Mouse (Mus musculus) myocyte (in vitro differentiated cells): Measurements from ENCODE around the gene Col4a2. TPM values are rescaled to one million over a fixed set of nuclear protein-coding genes. Genes with fewer than 3 reads are reported as not detected.

Experiments
- H3K27me3 ChIP-seq: one replicate; pipeline ENCODE4 v1.6.1; 2011; ENCODE audit not compliant: control insufficient read depth, insufficient read depth, insufficient read length
- H3K36me3 ChIP-seq: one replicate; pipeline ENCODE4 v1.6.1; 2011; ENCODE audit not compliant: control insufficient read depth, insufficient read depth
- H3K4me2 ChIP-seq: one replicate; pipeline ENCODE4 v1.6.1; 2011; ENCODE audit warnings: low read depth, control low read depth
- H3K4me3 ChIP-seq: one replicate; pipeline ENCODE4 v1.5.1; 2011; ENCODE audit warnings: mild to moderate bottlenecking, control low read depth, moderate library complexity
- H3K79me2 ChIP-seq: one replicate; pipeline ENCODE4 v1.6.1; 2011; ENCODE audit not compliant: control insufficient read depth, insufficient read depth
- H3ac ChIP-seq: one replicate; pipeline ENCODE4 v1.6.1; 2011; ENCODE audit not compliant: control insufficient read depth, insufficient read length
- CEBPB ChIP-seq: IDR thresholded peaks from 2 replicates; pipeline ENCODE4 v1.6.1; 2011; ENCODE audit warnings: mild to moderate bottlenecking, moderate library complexity; ENCODE audit not compliant: poor library complexity, insufficient read depth, severe bottlenecking
- E2F4 ChIP-seq: IDR thresholded peaks from one replicate; pipeline ENCODE4 v1.6.1; 2011; ENCODE audit warnings: mild to moderate bottlenecking, control low read depth, moderate library complexity; ENCODE audit not compliant: insufficient read depth
- MAX ChIP-seq: IDR thresholded peaks from one replicate; pipeline ENCODE4 v1.6.1; 2011; ENCODE audit warnings: low read depth, mild to moderate bottlenecking, control low read depth
- MYOD1 ChIP-seq, 3 experiments: IDR thresholded peaks; one replicate each; pipeline ENCODE4 v1.6.1; 2011; ENCODE audit warnings: control low read depth in 2 of 3, low read depth in 2 of 3, mild to moderate bottlenecking in 2 of 3, moderate library complexity in 1 of 3; ENCODE audit not compliant: insufficient read length in 2 of 3, control insufficient read depth in 1 of 3
- MYOG ChIP-seq, 3 experiments: IDR thresholded peaks; one replicate each; pipeline ENCODE4 v1.6.1; 2011; ENCODE audit warnings: control low read depth in 2 of 3, low read depth in 2 of 3, mild to moderate bottlenecking in 2 of 3; ENCODE audit not compliant: insufficient read length in 2 of 3, control insufficient read depth in 1 of 3, insufficient read depth in 1 of 3
- POLR2A ChIP-seq: IDR thresholded peaks from one replicate; pipeline ENCODE4 v1.6.1; 2011; ENCODE audit warnings: low read depth, mild to moderate bottlenecking, control low read depth, moderate library complexity; ENCODE audit not compliant: insufficient read length
- POLR2AphosphoS2 ChIP-seq: IDR thresholded peaks from one replicate; pipeline ENCODE4 v1.6.1; 2011; ENCODE audit warnings: low read depth, control low read depth; ENCODE audit not compliant: insufficient read length
- REST ChIP-seq: IDR thresholded peaks from one replicate; pipeline ENCODE4 v1.6.1; 2011; ENCODE audit warnings: mild to moderate bottlenecking, control low read depth, moderate library complexity; ENCODE audit not compliant: insufficient read depth, insufficient read length
- SRF ChIP-seq: IDR thresholded peaks from one replicate; pipeline ENCODE4 v1.6.1; 2011; ENCODE audit warnings: low read depth; ENCODE audit not compliant: control insufficient read depth, insufficient read length
- TCF12 ChIP-seq: IDR thresholded peaks from one replicate; pipeline ENCODE4 v1.6.1; 2011; ENCODE audit warnings: mild to moderate bottlenecking, control low read depth; ENCODE audit not compliant: poor library complexity, insufficient read depth, severe bottlenecking
- TCF3 ChIP-seq: IDR thresholded peaks from one replicate; pipeline ENCODE4 v1.6.1; 2011; ENCODE audit warnings: low read depth, control low read depth; ENCODE audit not compliant: insufficient read length
- USF1 ChIP-seq: IDR thresholded peaks from one replicate; pipeline ENCODE4 v1.6.1; 2011; ENCODE audit warnings: low read depth, mild to moderate bottlenecking, control low read depth, moderate library complexity
- polyA plus RNA-seq: library from polyadenylated mRNA; unstranded; fragments of >200 nt; fragmentation: generic; extraction: Trizol; gene quantifications from one replicate; pipeline ENCODE4 v1.2.1, GENCODE M21; 2012; ENCODE audit warnings: missing spikeins

The Col4a2 gene
- polyA plus RNA-seq, 1 experiment, result 47.3 TPM

GRCm38 (mm10) chr8:11423091-11423490, 110.5 kb downstream of the Col4a2 start:
- Histone ChIP-seq H3K27me3 (no peaks in the 10 kb centered on the region), H3K79me2 (no peaks in the 10 kb centered on the region), H3ac (no peak overlapping the region), H3K4me2 (no peak overlapping the region), H3K36me3 (no peaks in the 10 kb centered on the region), H3K4me3 (no peak overlapping the region)
- TF ChIP-seq TCF12 (no peak), TCF3 (no peak), MYOD1 (IDR thresholded peaks at IDR 0.05; ENCODE audit: control insufficient read depth in 1 of 3, insufficient read length in 2 of 3, low read depth in 2 of 3) (no peak), REST (no peak), MYOG (IDR thresholded peaks at IDR 0.05; ENCODE audit: control insufficient read depth in 1 of 3, insufficient read depth in 1 of 3, insufficient read length in 2 of 3, low read depth in 2 of 3) (no peak), POLR2AphosphoS2 (no peak), CEBPB (no peak), USF1 (no peak), SRF (no peak), E2F4 (no peak), POLR2A (no peak), MAX (no peak)

- Histone ChIP-seq H3K27me3 (no peaks in the 10 kb centered on the region), H3ac (no peak overlapping the region), H3K36me3 (no peaks in the 10 kb centered on the region), H3K4me3 (no peak overlapping the region), H3K4me2 (no peak overlapping the region), H3K79me2 (no peaks in the 10 kb centered on the region)
- TF ChIP-seq MYOG (IDR thresholded peaks at IDR 0.05; ENCODE audit: control insufficient read depth in 1 of 3, insufficient read depth in 1 of 3, insufficient read length in 2 of 3, low read depth in 2 of 3), result no peak
- no peak for TF ChIP-seq CEBPB
- TF ChIP-seq MYOD1 (IDR thresholded peaks at IDR 0.05; ENCODE audit: control insufficient read depth in 1 of 3, insufficient read length in 2 of 3, low read depth in 2 of 3), result no peak
- no peak for TF ChIP-seq E2F4
Measured at GRCm38 (mm10) chr8:11430688-11431087, 118.1 kb downstream of the Col4a2 start.

GRCm38 (mm10) chr8:11437862-11438261, 125.3 kb downstream of the Col4a2 start:
- TF ChIP-seq MAX (no peak), TCF12 (no peak), POLR2AphosphoS2 (no peak), MYOD1 (IDR thresholded peaks at IDR 0.05; ENCODE audit: control insufficient read depth in 1 of 3, insufficient read length in 2 of 3, low read depth in 2 of 3) (no peak), TCF3 (no peak), POLR2A (no peak), MYOG (IDR thresholded peaks at IDR 0.05; ENCODE audit: control insufficient read depth in 1 of 3, insufficient read depth in 1 of 3, insufficient read length in 2 of 3, low read depth in 2 of 3) (no peak), E2F4 (no peak), SRF (no peak), CEBPB (no peak), USF1 (no peak), REST (no peak)
- no peaks in the 10 kb centered on the region for H3K79me2 ChIP-seq
- no peak overlapping the region for H3ac ChIP-seq
- H3K36me3 ChIP-seq, result no peaks in the 10 kb centered on the region
- H3K4me2 ChIP-seq, result no peak overlapping the region
- no peak overlapping the region for H3K4me3 ChIP-seq
- no peaks in the 10 kb centered on the region for H3K27me3 ChIP-seq

GRCm38 (mm10) chr8:11441291-11441690, 128.7 kb downstream of the Col4a2 start:
- no peak overlapping the region for H3K4me2 ChIP-seq
- H3K36me3 ChIP-seq, result peaks cover 3% of the 10 kb centered on the region
- TF ChIP-seq MYOD1 (IDR thresholded peaks at IDR 0.05; ENCODE audit: control insufficient read depth in 1 of 3, insufficient read length in 2 of 3, low read depth in 2 of 3) (no peak), CEBPB (no peak), TCF12 (no peak), TCF3 (no peak), POLR2A (no peak)
- H3K79me2 ChIP-seq, result no peaks in the 10 kb centered on the region
- H3ac ChIP-seq, result no peak overlapping the region
- H3K4me3 ChIP-seq, result no peak overlapping the region
- H3K27me3 ChIP-seq, result no peaks in the 10 kb centered on the region

GRCm38 (mm10) chr8:11443611-11444010, 131.0 kb downstream of the Col4a2 start:
- H3K27me3 ChIP-seq, result no peaks in the 10 kb centered on the region
- H3ac ChIP-seq, result no peak overlapping the region
- H3K36me3 ChIP-seq, result peaks cover 3% of the 10 kb centered on the region
- H3K4me2 ChIP-seq, result no peak overlapping the region
- H3K4me3 ChIP-seq, result no peak overlapping the region
- TF ChIP-seq POLR2A, result no peak
- no peak for TF ChIP-seq MYOD1 (IDR thresholded peaks at IDR 0.05; ENCODE audit: control insufficient read depth in 1 of 3, insufficient read length in 2 of 3, low read depth in 2 of 3)
- TF ChIP-seq MAX, result no peak
- no peak for TF ChIP-seq POLR2AphosphoS2
- no peak for TF ChIP-seq USF1
- no peak for TF ChIP-seq CEBPB
- no peak for TF ChIP-seq MYOG (IDR thresholded peaks at IDR 0.05; ENCODE audit: control insufficient read depth in 1 of 3, insufficient read depth in 1 of 3, insufficient read length in 2 of 3, low read depth in 2 of 3)
- no peak for TF ChIP-seq TCF3
- no peaks in the 10 kb centered on the region for H3K79me2 ChIP-seq
